ENCODE assay signal across 26 mouse cellular contexts in genomic region chr19:38687326-38687725, GRCm38 (mm10).
DNase-seq lines count a peak whose midpoint lies in the region; TF ChIP-seq lines count a peak whose summit lies in the region.
"Had no signal": no experiment of that assay in that cellular context is flagged by ENCODE, and none has a peak within 500 bp of the region (broad histone marks: within the 10 kb centered on the region; RNA-seq: fewer than 3 reads in every experiment).

No protein-coding gene starts in this region.

- H3K9ac ChIP-seq in ES-E14 (ENCODE audit: insufficient read depth, low read depth, low read length, poor library complexity, severe bottlenecking), result no peak overlapping the region
- H3K9ac ChIP-seq: forebrain, embryonic 13.5 days; heart, embryonic 12.5 days; hindbrain, embryonic 14.5 days; liver, embryonic 14.5 days; lung, embryonic 14.5 days had no signal

- no peaks in the 10 kb centered on the region for H3K9me3 ChIP-seq in ES-E14 (ENCODE audit: control insufficient read depth, insufficient read depth, low read depth, low read length)
- H3K9me3 ChIP-seq: forebrain, embryonic 13.5 days; heart, embryonic 12.5 days had no signal

- H3K27ac ChIP-seq in ES-E14 (ENCODE audit: insufficient read depth, low read depth, low read length, poor library complexity, severe bottlenecking), result no peak overlapping the region
- H3K27ac ChIP-seq: forebrain, embryonic 13.5 days; hindbrain, embryonic 14.5 days; layer of hippocampus, adult 2 months; left cerebral cortex, adult 2 months; liver, embryonic 14.5 days had no signal

- H3K4me1 ChIP-seq in ES-E14 (ENCODE audit: control insufficient read depth in 2 of 2, insufficient read depth in 2 of 2, low read length in 2 of 2, poor library complexity in 1 of 2), result peaks cover 6 to 13% of the 10 kb centered on the region in 2 experiments; a peak in 3 of 4 replicates
- H3K4me1 ChIP-seq: forebrain, embryonic 13.5 days; heart, embryonic 12.5 days had no signal

- DNase-seq in kidney, adult 18-20 months, result peak; percentile 34
- no peak for DNase-seq in kidney, postnatal 4 days
- no peak for DNase-seq in ES-E14 (ENCODE audit: low read depth, low spot score)
- peak; percentile 87 for DNase-seq in kidney, adult 9 months
- peak; percentile 59 to 77 for DNase-seq in kidney, postnatal 25 days
- no peak for DNase-seq in ovary, postnatal 36 days (ENCODE audit: low spot score)
- DNase-seq in lung, adult 18-20 months, result no peak
- DNase-seq in adrenal gland, adult 2 months, result no peak
- DNase-seq: adrenal gland, adult 8-10 months; cerebellum, adult 8-10 months; cerebellum, postnatal 25 days; gastrocnemius, postnatal 25 days; heart, adult 18-20 months; heart, postnatal 4 days; left cerebral cortex, postnatal 4 days; lung, embryonic 14.5 days; lung, postnatal 14 days; midbrain, embryonic 14.5 days; thymus, adult 2 months; thymus, postnatal 36 days had no signal

- in situ Hi-C loops in ES-E14 (cut with MboI; ENCODE audit: low sequenced_read_pairs in 2 of 2, unreplicated experiment in 2 of 2), result no loop called here

- no peaks in the 10 kb centered on the region for H3K36me3 ChIP-seq in ES-E14 (ENCODE audit: control insufficient read depth, insufficient read depth, low read length, poor library complexity, severe bottlenecking)
- H3K36me3 ChIP-seq: heart, embryonic 12.5 days had no signal

- H3K4me3 ChIP-seq in ES-E14 (ENCODE audit: insufficient read depth in 1 of 2, low read depth in 1 of 2, low read length in 2 of 2, poor library complexity in 1 of 2, severe bottlenecking in 1 of 2), result no peak overlapping the region
- H3K4me3 ChIP-seq: forebrain, embryonic 13.5 days; heart, embryonic 12.5 days; layer of hippocampus, adult 2 months; left cerebral cortex, adult 2 months had no signal

TF ChIP-seq in ES-E14, 5 proteins besides CTCF, POLR2A, EP300 and RAD21:
- TF ChIP-seq ZC3H11A (IDR thresholded peaks at IDR 0.05; ENCODE audit: borderline replicate concordance, low read depth, low read length) (no peak), CHD2 (IDR thresholded peaks at IDR 0.05; ENCODE audit: low read depth, low read length) (no peak), ZNF384 (IDR thresholded peaks at IDR 0.05; ENCODE audit: low read depth, low read length) (0 out of 2 replicates have a peak, but pooled peaks have one; percentile 38)

Comparison
In these comparisons a context has a peak if more than half of its experiments do, and no peak if none do; other contexts are left out.
1. DNase-seq: peak in kidney, adult 18-20 months (single experiment), kidney, adult 9 months (single experiment) and kidney, postnatal 25 days (2 of 2); none in kidney, postnatal 4 days (0 of 2), ES-E14 (single experiment), ovary, postnatal 36 days (single experiment), lung, adult 18-20 months (0 of 2) and adrenal gland, adult 2 months (single experiment).